Mouse (Mus musculus) hematopoietic stem cell, adult 5-6 weeks (primary cell): ENCODE results near the gene Ifrd2. TPM values are rescaled to one million over a fixed set of nuclear protein-coding genes. Genes with fewer than 3 reads are reported as not detected.
A peak's percentile ranks its signal among the peaks of the same experiment; 100 is the strongest.

Experiments used
- ATAC-seq, 2 experiments: fragments of 125-278 bp in 1 of 2; replicated peaks in 1 of 2; 2 replicates each; pipeline ENCODE4 v1.8.0; 2016 to 2017; ENCODE audit warnings: inconsistent platforms in 2 of 2, mild to moderate bottlenecking in 2 of 2, moderate number of reproducible peaks in 2 of 2, low read depth in 1 of 2, moderate TSS enrichment in 1 of 2; ENCODE audit not compliant: low FRiP score in 2 of 2, poor library complexity in 2 of 2, severe bottlenecking in 2 of 2, insufficient read depth in 1 of 2, low TSS enrichment in 1 of 2
- total RNA-seq: library from RNA; stranded (forward); fragments of 172-1452, 232-1000 nt; gene quantifications from 2 replicates; pipeline ENCODE4 v1.2.3, GENCODE M21; 2017

The Ifrd2 gene
- total RNA-seq, 1 experiment from 2014 or later: 49.8 TPM

- ATAC-seq: peak; percentile 85 to 88
These were observed 48.0 kb downstream of the Ifrd2 start, which contains the start of gene Gnai2 for GRCm38 (mm10) chr9:107635279-107636028. Gnai2 (minus strand) TSS chr9:107635367.

GRCm38 (mm10) chr9:107637070-107637469 is 49.6 kb downstream of the Ifrd2 start:
- no peak for ATAC-seq

GRCm38 (mm10) chr9:107640257-107640772 is 52.9 kb downstream of the Ifrd2 start:
- ATAC-seq: peak; percentile 58 to 61

GRCm38 (mm10) chr9:107641666-107642065 is 54.2 kb downstream of the Ifrd2 start:
- ATAC-seq: no peak

Other genes starting within 250 kb of the Ifrd2 start
- gene Hemk1, start 249.3 kb upstream of the Ifrd2 start, total RNA-seq: 11.5 and 37.2 TPM in 2 replicates
- gene 6430571L13Rik, start 247.0 kb upstream of the Ifrd2 start, total RNA-seq: 0.25 and 0.50 TPM in 2 replicates
- 0.19 and 1.8 TPM in 2 replicates for gene Cacna2d2, start 188.0 kb upstream of the Ifrd2 start, total RNA-seq
- gene Tmem115, start 53.7 kb upstream of the Ifrd2 start, total RNA-seq: 12.6 and 16.2 TPM in 2 replicates
- gene Cyb561d2, start 45.4 kb upstream of the Ifrd2 start, total RNA-seq: 15.3 and 19.7 TPM in 2 replicates
- 5.9 and 27.5 TPM in 2 replicates for gene Nprl2, start 45.4 kb upstream of the Ifrd2 start, total RNA-seq
- gene Zmynd10, start 40.3 kb upstream of the Ifrd2 start, total RNA-seq: not detected in 2 replicates
- 36.3 and 47.8 TPM in 2 replicates for gene Rassf1, start 36.1 kb upstream of the Ifrd2 start, total RNA-seq
- 16.2 and 23.7 TPM in 2 replicates for gene Tusc2, start 24.4 kb upstream of the Ifrd2 start, total RNA-seq
- gene Hyal2, start 19.7 kb upstream of the Ifrd2 start, total RNA-seq: 4.0 and 4.2 TPM in 2 replicates
- 4.1 and 5.2 TPM in 2 replicates for gene Hyal1, start 10.7 kb upstream of the Ifrd2 start, total RNA-seq
- 12.2 and 12.7 TPM in 2 replicates for gene Naa80, start 8.8 kb upstream of the Ifrd2 start, total RNA-seq
- gene Hyal3, start 6.8 kb upstream of the Ifrd2 start, total RNA-seq: 0.35 and 3.9 TPM in 2 replicates
- not detected in 2 replicates for gene Sema3b, start 21.6 kb downstream of the Ifrd2 start, total RNA-seq
- 345 and 415 TPM in 2 replicates for gene Gnai2, start 47.7 kb downstream of the Ifrd2 start, total RNA-seq
- gene Slc38a3, start 81.9 kb downstream of the Ifrd2 start, total RNA-seq: not detected in 2 replicates
- gene Gnat1, start 92.1 kb downstream of the Ifrd2 start, total RNA-seq: not detected in 2 replicates
- gene Sema3f, start 122.8 kb downstream of the Ifrd2 start, total RNA-seq: 0.89 and 1.2 TPM in 2 replicates
- gene Rbm5, start 183.4 kb downstream of the Ifrd2 start, total RNA-seq: 309 and 331 TPM in 2 replicates